Mouse (Mus musculus): ENCODE measurements around the gene RPS10-NUDT3.

The RPS10-NUDT3 gene

GRCm38 (mm10) chr17:27554062-27554960, 80.7 kb downstream of the RPS10-NUDT3 start:
- DNase-seq (ENCODE audit: low spot score in 2 of 2) = no peak

DNA sequence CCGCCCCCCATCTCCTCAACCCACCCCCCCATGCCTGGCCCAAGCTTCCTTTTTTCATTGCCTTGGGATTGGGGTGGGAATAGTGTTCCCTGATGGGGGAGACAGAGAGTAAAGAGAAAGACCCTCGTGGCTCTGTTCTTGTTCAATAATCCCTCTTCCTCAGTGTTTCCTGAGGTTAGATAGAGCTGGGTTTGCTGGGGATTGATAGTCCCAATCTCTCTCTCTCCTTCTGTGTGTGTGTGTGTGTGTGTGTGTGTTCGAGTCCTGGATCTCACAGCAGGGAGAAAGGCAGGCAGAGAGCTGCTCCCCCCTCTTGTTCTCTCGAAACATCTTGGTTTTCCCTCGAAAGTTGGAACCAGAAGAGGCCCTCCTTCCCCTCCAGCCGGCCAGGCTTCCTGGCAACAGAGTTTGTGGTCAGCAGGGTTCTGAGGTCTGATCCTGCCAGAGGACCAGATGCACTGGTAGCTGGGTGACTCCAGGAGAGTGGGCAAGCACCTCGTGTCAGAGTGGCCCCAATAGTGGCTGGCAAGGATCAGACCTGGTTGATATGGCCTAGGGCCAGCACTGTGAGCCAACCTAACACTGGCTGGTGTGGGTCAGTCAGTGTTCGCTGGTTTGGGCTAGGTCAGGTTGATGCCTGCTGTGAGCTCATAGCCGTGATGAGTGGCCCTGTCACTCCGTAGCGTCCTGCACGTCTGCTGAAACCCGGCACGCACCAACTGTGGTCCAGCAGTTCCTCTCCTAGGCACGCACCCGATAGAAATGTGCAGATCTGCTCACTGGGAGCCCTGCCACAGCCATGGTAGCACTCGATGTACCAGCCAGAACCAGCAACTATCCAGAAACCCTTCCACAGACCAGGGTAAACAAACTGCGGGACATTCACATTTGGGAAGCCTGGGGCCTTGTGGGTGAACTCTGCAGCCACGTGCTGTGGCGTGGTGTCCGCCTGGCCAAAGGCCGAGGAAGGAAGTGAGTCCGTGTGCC, 82.5 kb downstream of the RPS10-NUDT3 start:
- no peak for DNase-seq (ENCODE audit: low spot score in 2 of 2)

DNA sequence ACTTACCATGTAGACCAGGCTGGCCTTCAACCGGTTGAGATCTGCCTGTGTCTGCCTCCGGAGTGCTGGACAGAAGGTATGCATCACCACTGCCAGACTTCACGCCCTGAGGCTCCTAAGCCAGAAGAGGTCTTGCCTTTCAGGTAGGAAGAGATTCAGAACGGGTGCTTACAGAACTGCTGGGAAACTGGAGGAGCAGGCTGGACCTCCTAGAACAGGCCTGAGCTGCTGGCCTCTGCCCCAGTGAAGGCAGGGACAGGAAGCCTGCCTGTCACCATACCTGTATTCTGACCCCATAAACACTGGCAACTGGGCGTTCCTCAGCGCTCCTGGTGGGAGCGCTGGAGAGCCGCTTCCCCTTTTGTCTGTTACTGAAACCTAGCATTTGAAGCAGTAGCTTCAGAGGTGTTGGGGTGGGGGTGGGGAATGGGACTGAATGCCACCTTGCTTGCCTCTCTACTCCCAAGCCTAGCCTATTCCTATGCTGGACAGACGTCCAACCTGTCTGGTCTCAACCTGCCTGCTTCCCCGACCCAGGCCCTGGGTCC, 83.6 kb downstream of the RPS10-NUDT3 start:
- DNase-seq (ENCODE audit: low spot score in 2 of 2) = no peak

DNA sequence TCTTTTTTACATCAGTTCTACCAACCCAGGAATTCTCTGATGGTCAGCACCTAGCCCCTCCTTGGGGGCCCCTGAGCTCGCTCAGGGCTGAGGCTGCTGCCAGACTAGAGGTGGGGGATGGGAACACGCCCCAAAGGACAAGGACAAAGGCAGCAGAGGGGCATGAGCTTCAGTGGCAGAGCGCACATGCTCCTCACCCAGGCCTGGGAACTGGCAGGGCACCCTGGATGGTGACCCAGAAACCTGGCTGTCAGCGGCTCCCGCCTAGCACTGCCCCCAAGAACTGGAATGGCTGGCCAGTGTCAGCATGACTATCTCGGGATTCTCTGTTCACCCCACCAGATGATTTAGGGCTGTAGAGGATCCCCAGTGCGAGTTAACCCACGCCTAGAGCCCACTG, 85.8 kb downstream of the RPS10-NUDT3 start:
- DNase-seq (ENCODE audit: low spot score in 2 of 2) = no peak

DNA sequence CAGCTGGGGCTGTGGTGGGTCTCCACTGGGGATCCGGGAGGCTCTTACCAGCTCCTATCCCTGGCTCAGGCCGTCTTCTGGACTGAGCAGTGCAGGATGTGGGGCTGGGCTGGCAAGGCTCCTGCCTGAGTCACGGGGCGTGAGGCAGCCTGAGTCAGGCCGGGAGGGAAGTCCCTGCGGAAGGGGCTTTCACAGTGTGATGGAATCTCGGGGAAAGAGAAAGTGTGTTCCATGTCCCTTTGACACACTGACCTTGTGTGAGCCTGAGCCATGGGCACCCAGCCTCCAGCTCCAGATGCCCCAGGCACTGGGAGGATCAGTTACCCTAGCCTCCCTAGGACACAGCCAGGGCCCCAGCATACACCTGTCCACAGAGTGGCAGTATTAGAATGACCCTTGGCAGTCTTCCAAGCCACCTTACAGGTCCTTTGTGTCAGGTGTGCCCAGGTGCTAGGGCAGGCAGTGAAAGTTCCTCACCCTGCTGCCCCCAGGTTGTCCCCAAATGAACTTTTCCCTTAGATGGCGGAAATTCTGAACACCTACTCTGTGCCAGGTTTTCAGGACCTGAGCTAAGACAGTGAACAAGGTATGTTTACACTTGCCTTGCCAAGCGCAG, 87.7 kb downstream of the RPS10-NUDT3 start:
- peak in 1 of 2 experiments; percentile 57 for DNase-seq (ENCODE audit: low spot score in 2 of 2)

GRCm38 (mm10) chr17:27546574-27547085, 88.4 kb downstream of the RPS10-NUDT3 start:
- no peak for DNase-seq (ENCODE audit: low spot score in 2 of 2)

- no peak for DNase-seq (ENCODE audit: low spot score in 2 of 2)
These were observed 89.0 kb downstream of the RPS10-NUDT3 start for GRCm38 (mm10) chr17:27545991-27546390.

DNA sequence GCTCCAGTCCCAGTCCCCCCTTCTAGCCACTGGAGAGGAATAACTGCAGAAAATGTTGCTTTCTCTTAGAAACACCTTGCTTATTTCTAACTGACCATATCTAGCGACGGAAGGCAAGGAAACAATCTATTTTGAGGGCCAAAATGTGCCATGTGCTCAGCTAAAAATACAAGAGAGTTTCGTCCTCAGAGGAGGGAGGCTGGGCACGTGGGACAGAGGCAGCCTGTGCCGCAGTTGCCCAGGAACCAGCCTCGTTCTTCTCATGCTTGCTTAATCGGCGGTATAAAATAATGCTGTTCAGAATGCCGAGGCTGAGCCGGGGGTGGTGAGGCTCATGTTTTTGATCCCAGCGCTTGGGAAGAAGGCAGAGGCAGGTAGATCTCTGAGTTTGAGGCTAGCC, 90.5 kb downstream of the RPS10-NUDT3 start:
- no peak for DNase-seq (ENCODE audit: low spot score in 2 of 2)

DNA sequence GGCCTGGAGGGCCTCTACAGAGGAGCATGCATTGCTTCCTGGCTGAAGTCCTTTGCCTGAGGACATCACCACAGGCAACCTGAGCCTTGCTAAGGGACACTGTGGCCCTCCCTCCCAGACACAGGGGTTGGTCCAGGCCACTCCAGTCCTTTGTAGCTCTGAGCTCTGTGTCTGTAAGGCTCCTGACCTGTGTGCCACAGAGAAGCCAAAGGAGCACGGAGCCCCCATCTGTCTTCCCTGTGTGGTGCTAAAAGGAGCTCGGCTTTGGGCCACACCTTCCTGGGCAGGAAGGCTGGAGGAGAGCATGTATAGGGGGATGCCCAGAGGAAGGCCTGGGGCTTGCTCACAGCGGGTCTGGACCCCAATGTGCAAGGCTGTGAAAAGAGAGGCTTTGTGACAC, 93.0 kb downstream of the RPS10-NUDT3 start:
- no peak for DNase-seq (ENCODE audit: low spot score in 2 of 2)

GRCm38 (mm10) chr17:27541261-27541660, 93.8 kb downstream of the RPS10-NUDT3 start:
- DNase-seq (ENCODE audit: low spot score in 2 of 2) = no peak

GRCm38 (mm10) chr17:27534718-27535117, 100.3 kb downstream of the RPS10-NUDT3 start:
- peak; percentile 73 to 92 for DNase-seq (ENCODE audit: low spot score in 2 of 2)

GRCm38 (mm10) chr17:27533354-27533753, 101.7 kb downstream of the RPS10-NUDT3 start:
- no peak for DNase-seq (ENCODE audit: low spot score in 2 of 2)

GRCm38 (mm10) chr17:27532095-27532494, 102.9 kb downstream of the RPS10-NUDT3 start:
- no peak for DNase-seq (ENCODE audit: low spot score in 2 of 2)

Measured in urinary bladder, postnatal 4 days (tissue).